Mouse (Mus musculus) neural tube, embryonic 14.5 days (tissue): ENCODE measurements around the gene Adgra1. TPM values are rescaled to one million over a fixed set of nuclear protein-coding genes. Genes with fewer than 3 reads are reported as not detected.

ENCODE experiments used
- ATAC-seq: fragments of 200-750 bp; cut with Nextera tagmentation; 2 replicates; pipeline ENCODE4 v1.8.0; 2017; ENCODE audit warnings: low read depth, mild to moderate bottlenecking, moderate TSS enrichment, moderate library complexity
- H3K27ac ChIP-seq: fragments of 300-500 bp; sonication (generic); 2 replicates; pipeline ENCODE4 v1.5.1; 2014; ENCODE audit warnings: low read depth, mild to moderate bottlenecking, control low read depth, low read length, moderate library complexity, mixed read lengths
- H3K27me3 ChIP-seq: fragments of 300-500 bp; sonication (generic); 2 replicates; pipeline ENCODE4 v1.6.1; 2014; ENCODE audit warnings: low read length; ENCODE audit not compliant: control insufficient read depth, insufficient read depth
- H3K36me3 ChIP-seq: fragments of 300-500 bp; sonication (generic); 2 replicates; pipeline ENCODE4 v1.6.1; 2014; ENCODE audit warnings: low read length, mixed read lengths; ENCODE audit not compliant: control insufficient read depth, insufficient read depth
- H3K4me1 ChIP-seq: fragments of 300-500 bp; sonication (generic); 2 replicates; pipeline ENCODE4 v1.6.1; 2014; ENCODE audit warnings: low read length; ENCODE audit not compliant: control insufficient read depth, insufficient read depth
- H3K4me2 ChIP-seq: fragments of 300-500 bp; sonication (generic); 2 replicates; pipeline ENCODE4 v1.6.1; 2014; ENCODE audit warnings: mild to moderate bottlenecking, low read depth, low read length, control low read depth
- H3K4me3 ChIP-seq: fragments of 300-500 bp; sonication (generic); 2 replicates; pipeline ENCODE4 v1.5.1; 2014; ENCODE audit warnings: low read depth, low read length, control low read depth, mixed read lengths
- H3K9ac ChIP-seq: fragments of 300-500 bp; sonication (generic); replicated peaks from 2 replicates; pipeline ENCODE4 v1.6.1; 2014; ENCODE audit warnings: low read depth, mild to moderate bottlenecking, control low read depth, low read length, mixed read lengths
- H3K9me3 ChIP-seq: fragments of 300-500 bp; sonication (generic); 2 replicates; pipeline ENCODE4 v1.6.1; 2016; ENCODE audit warnings: low read length; ENCODE audit not compliant: control insufficient read depth
- WGBS: fragments of 180-500 bp; shearing (Covaris S2); extraction: QIAGEN DNeasy Blood & Tissue Kit; methylation state at CpG from one replicate; pipeline ENCODE4 v1.1.7; 2014; 5-methylcytosine and 5-hydroxymethylcytosine counted together
- polyA plus RNA-seq: library from polyadenylated mRNA; unstranded; fragments of >200 nt; fragmentation: Nextera tagmentation; extraction: Ambion mirVana; gene quantifications from 2 replicates; pipeline ENCODE4 v1.2.1, GENCODE M21; 2014

Adgra1 gene
- polyA plus RNA-seq, 1 experiment from 2014 or later = 25.0 TPM

GRCm38 (mm10) chr7:139864253-139864652 lies 30.3 kb downstream of the Adgra1 start:
- no peaks in the 10 kb centered on the region for H3K9me3 ChIP-seq
- H3K4me1 ChIP-seq = no peaks in the 10 kb centered on the region
- no peak for ATAC-seq
- H3K27me3 ChIP-seq = no peaks in the 10 kb centered on the region
- H3K4me3 ChIP-seq = no peak overlapping the region
- WGBS = 30% methylated on average over 2 of the region's 2 CpGs
- H3K27ac ChIP-seq = no peak overlapping the region
- no peak overlapping the region for H3K9ac ChIP-seq
- no peak overlapping the region for H3K4me2 ChIP-seq
- no peaks in the 10 kb centered on the region for H3K36me3 ChIP-seq

GRCm38 (mm10) chr7:139864871-139865270 lies 30.9 kb downstream of the Adgra1 start:
- WGBS = 81% methylated on average over 1 of the region's 1 CpGs
- Histone ChIP-seq H3K9ac (no peak overlapping the region), H3K4me1 (no peaks in the 10 kb centered on the region), H3K27me3 (no peaks in the 10 kb centered on the region), H3K36me3 (no peaks in the 10 kb centered on the region), H3K4me3 (no peak overlapping the region), H3K27ac (no peak overlapping the region), H3K4me2 (no peak overlapping the region), H3K9me3 (no peaks in the 10 kb centered on the region)
- no peak for ATAC-seq

GRCm38 (mm10) chr7:139871014-139871413 lies 37.0 kb downstream of the Adgra1 start:
- Histone ChIP-seq H3K27ac (no peak overlapping the region), H3K4me3 (no peak overlapping the region), H3K4me1 (no peaks in the 10 kb centered on the region), H3K36me3 (no peaks in the 10 kb centered on the region), H3K4me2 (no peak overlapping the region), H3K9ac (no peak overlapping the region), H3K9me3 (no peaks in the 10 kb centered on the region), H3K27me3 (no peaks in the 10 kb centered on the region)
- no peak for ATAC-seq
- 79% methylated on average over 5 of the region's 5 CpGs for WGBS

- Histone ChIP-seq H3K9ac (no peak overlapping the region), H3K27ac (no peak overlapping the region), H3K36me3 (no peaks in the 10 kb centered on the region), H3K4me1 (no peaks in the 10 kb centered on the region; the same call in 1 of the 2 replicates), H3K9me3 (no peaks in the 10 kb centered on the region), H3K4me2 (no peak overlapping the region), H3K27me3 (no peaks in the 10 kb centered on the region), H3K4me3 (no peak overlapping the region)
- WGBS = 71% methylated on average over 10 of the region's 10 CpGs
- peak; percentile 80; the same call in 1 of the 2 replicates for ATAC-seq
Measured at GRCm38 (mm10) chr7:139877167-139877792, 43.3 kb downstream of the Adgra1 start.

- no peak overlapping the region for H3K9ac ChIP-seq
- ATAC-seq = no peak
- no peaks in the 10 kb centered on the region for H3K27me3 ChIP-seq
- H3K27ac ChIP-seq = no peak overlapping the region
- no peak overlapping the region for H3K4me3 ChIP-seq
- WGBS = 66% methylated on average over 5 of the region's 5 CpGs
- H3K9me3 ChIP-seq = no peaks in the 10 kb centered on the region
- no peaks in the 10 kb centered on the region for H3K36me3 ChIP-seq
- H3K4me2 ChIP-seq = no peak overlapping the region
- no peaks in the 10 kb centered on the region; the same call in 1 of the 2 replicates for H3K4me1 ChIP-seq
Measured at GRCm38 (mm10) chr7:139878122-139878521, 44.1 kb downstream of the Adgra1 start.

GRCm38 (mm10) chr7:139878621-139879020 lies 44.6 kb downstream of the Adgra1 start:
- Histone ChIP-seq H3K27ac (no peak overlapping the region), H3K27me3 (no peaks in the 10 kb centered on the region), H3K9me3 (no peaks in the 10 kb centered on the region), H3K4me3 (no peak overlapping the region), H3K4me2 (no peak overlapping the region), H3K9ac (no peak overlapping the region), H3K4me1 (no peaks in the 10 kb centered on the region; the same call in 1 of the 2 replicates), H3K36me3 (no peaks in the 10 kb centered on the region)
- 61% methylated on average over 6 of the region's 6 CpGs for WGBS
- ATAC-seq = no peak

- Histone ChIP-seq H3K36me3 (no peaks in the 10 kb centered on the region), H3K4me3 (no peak overlapping the region), H3K27me3 (no peaks in the 10 kb centered on the region), H3K9ac (no peak overlapping the region), H3K9me3 (no peaks in the 10 kb centered on the region), H3K4me2 (no peak overlapping the region), H3K27ac (no peak overlapping the region), H3K4me1 (no peaks in the 10 kb centered on the region)
- no peak for ATAC-seq
- 75% methylated on average over 4 of the region's 4 CpGs for WGBS
Measured at GRCm38 (mm10) chr7:139883545-139883944, 49.6 kb downstream of the Adgra1 start.

- no peak overlapping the region for H3K27ac ChIP-seq
- H3K27me3 ChIP-seq = peaks cover 8% of the 10 kb centered on the region
- 75% methylated on average over 5 of the region's 5 CpGs for WGBS
- H3K36me3 ChIP-seq = no peaks in the 10 kb centered on the region
- H3K4me2 ChIP-seq = no peak overlapping the region
- H3K4me3 ChIP-seq = no peak overlapping the region
- H3K9me3 ChIP-seq = no peaks in the 10 kb centered on the region
- peaks cover 4% of the 10 kb centered on the region; the same call in 1 of the 2 replicates for H3K4me1 ChIP-seq
- no peak for ATAC-seq
- no peak overlapping the region for H3K9ac ChIP-seq
Measured at GRCm38 (mm10) chr7:139891779-139892178, 57.8 kb downstream of the Adgra1 start.

- Histone ChIP-seq H3K4me1 (peaks cover 4% of the 10 kb centered on the region; the same call in 1 of the 2 replicates), H3K27me3 (peaks cover 8% of the 10 kb centered on the region), H3K9me3 (no peaks in the 10 kb centered on the region), H3K4me2 (peak within 1 kb of the TSS; percentile 85), H3K9ac (peak within 1 kb of the TSS; percentile 62), H3K4me3 (peak within 1 kb of the TSS; percentile 58), H3K27ac (no peak within 1 kb of the TSS), H3K36me3 (no peaks in the 10 kb centered on the region)
- peak; percentile 92 for ATAC-seq
- under 1% methylated on average over 48 of the region's 50 CpGs for WGBS
Measured at GRCm38 (mm10) chr7:139894655-139895557, 60.9 kb downstream of the Adgra1 start, which contains the start of gene Kndc1. Kndc1 (plus strand) TSS chr7:139894696.
